Mouse (Mus musculus): ENCODE measurements around the gene Slc10a1.
A peak's percentile ranks its signal among the peaks of the same experiment; 100 is the strongest.

Slc10a1 gene

DNA sequence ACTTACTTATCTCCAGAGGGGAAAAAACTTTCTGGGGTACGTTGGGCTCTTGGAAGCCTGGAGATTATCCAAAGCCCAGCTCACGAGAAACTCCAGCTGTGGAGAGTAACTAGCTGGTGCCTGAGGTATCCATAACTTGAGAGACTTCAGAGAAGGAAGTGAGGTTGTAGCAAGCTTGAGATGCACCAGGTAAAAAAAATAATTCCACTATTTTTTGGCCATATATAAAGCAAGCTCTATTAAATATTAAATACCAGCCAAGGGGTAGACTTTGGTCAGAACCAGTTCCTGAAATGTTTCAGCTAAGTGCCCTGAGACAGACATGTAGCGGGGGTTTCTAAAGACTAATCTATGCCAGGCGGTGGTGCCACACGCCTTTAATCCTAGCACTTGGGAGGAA, at the start of gene Slc10a1:
TSS of gene Slc10a1 (minus strand) at position 101 of the 400 bp plus-strand sequence.
- DNase-seq (ENCODE audit: low read depth, low spot score), result no peak

DNA sequence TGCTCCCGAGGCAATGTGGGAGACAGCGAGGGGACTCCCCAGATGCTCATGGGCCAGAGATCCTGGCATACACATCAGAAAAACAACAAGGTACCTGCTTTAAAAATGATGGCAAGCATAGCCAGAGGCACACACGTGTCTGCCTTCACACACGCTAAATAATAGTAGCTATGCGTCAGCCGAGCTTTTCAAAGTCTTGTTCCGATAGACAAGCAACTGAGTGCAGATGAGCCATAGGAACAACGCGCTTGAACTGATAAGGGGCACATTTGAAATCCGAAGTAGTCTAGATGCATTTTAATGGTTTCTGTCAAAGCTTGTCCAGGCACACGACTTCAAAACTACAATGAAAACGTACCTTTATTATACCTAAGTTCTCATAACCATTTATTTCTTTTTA, 49.1 kb upstream of the Slc10a1 start:
- DNase-seq (ENCODE audit: low read depth, low spot score), result peak; percentile 40

DNA sequence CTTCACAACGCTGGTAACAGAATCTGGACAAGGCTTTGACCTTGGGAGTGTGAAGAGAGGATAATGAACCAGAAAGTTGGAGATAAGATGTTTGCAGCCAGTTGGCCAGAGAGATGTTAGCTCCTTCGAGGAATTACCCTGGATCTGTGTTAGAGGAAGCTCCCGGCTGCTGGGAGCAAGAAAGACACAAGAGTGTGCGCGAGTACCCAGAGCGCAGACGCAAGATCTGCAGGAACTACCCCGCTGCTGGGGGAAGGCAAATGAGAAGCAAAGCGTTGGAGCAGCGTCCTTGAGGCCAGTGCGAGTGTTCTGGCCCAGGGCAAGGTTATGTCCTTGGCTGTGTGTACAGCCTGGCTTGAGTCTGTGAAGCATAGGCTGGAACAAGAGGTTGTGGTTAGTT, 45.0 kb upstream of the Slc10a1 start:
- no peak for DNase-seq (ENCODE audit: low read depth, low spot score)

DNA sequence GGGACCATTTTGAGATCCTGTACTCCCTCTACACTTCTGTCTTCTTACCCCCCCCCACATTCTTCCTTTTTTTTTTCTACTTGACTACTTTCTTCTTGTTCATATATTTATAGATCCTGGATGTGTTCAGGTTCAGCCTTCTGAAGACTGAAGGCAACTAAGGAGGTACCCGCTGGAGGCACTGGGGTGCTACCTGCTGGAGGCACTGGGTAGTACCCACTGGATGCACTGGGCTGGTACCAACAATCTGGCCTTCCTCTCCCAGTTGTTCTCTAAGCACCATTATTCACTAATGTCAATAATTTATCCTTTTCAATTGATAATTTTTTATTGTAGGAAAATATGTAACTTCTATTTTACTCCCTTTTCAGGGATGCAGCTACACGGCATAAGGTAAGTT, 43.5 kb upstream of the Slc10a1 start:
- DNase-seq (ENCODE audit: low read depth, low spot score), result peak; percentile 56

DNA sequence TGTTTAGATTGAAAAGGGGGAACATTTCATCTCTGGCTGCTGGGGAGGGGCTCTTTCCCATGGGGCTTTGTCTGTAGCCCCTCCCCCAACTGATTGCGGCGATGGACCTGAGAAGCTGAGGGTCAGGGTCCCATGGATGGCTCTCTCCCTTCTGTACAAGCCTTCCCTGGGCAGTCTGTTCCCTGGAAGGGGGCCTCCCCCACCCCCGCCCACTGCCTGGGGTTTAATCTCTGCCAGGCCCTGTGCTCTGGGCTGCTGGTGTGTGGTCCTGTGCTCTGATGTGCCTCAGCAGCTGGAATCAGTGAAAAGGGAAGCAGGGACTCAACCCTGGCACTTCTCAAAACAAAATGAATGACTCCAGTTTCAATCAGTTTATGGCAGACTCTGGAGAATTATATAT, 41.3 kb upstream of the Slc10a1 start:
- no peak for DNase-seq (ENCODE audit: low read depth, low spot score)

DNA sequence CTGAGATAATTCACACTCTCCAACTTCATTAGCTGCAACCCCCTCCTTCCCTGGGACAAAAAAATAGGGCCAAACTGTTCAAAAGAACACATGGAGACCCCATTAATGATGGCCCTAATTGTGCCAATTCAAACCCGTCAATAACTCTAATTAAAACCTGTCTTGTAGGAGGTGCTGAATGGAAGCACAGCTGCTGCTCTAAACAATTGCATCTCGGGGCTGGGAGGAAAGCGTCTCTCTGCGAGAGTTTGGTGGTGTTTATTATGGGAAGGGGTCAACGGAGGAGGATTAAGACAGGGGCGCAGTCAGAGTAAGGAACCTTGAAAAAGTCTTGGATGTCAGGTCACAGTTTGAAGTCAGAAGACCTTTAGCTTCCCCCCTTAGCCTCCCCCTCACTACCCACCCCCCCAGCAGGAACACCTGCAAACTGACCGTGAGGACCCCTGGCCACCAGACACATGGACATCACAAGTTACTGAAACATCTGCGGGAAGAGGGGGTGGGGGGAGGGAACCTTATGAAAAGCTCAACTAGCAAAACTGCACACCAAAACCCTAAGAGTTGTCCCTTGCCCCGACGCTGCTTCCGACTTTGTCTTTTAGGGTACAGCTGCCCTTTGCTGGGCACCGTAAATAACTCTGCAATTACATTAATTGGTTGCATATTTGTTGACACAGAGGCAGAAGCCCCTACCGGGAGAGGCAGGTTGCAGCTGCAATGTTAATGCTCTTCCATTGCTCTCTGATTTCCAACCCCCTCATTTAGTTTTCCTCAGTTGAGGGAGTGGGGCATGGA, 34.5 kb upstream of the Slc10a1 start:
- DNase-seq (ENCODE audit: low read depth, low spot score), result no peak

DNA sequence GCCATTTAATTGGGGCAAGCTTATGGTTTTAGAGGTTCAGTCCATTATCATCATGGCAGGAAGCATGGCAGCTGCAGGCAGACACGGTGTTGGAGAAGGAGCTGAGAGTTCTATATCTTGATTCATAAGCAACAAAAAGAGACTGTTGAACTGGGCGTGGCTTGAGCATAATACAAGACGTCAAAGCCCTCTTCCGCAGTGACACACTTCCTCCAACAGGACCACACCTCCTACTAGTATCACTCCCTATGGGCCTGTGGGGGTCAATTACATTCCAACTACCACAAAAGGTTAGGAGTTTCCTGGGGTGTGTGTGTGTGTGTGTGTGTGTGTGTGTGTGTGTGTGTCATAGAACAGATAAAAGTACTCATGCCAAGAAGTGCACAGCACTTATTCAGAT, 32.4 kb upstream of the Slc10a1 start:
- peak; percentile 91 for DNase-seq (ENCODE audit: low read depth, low spot score)

DNA sequence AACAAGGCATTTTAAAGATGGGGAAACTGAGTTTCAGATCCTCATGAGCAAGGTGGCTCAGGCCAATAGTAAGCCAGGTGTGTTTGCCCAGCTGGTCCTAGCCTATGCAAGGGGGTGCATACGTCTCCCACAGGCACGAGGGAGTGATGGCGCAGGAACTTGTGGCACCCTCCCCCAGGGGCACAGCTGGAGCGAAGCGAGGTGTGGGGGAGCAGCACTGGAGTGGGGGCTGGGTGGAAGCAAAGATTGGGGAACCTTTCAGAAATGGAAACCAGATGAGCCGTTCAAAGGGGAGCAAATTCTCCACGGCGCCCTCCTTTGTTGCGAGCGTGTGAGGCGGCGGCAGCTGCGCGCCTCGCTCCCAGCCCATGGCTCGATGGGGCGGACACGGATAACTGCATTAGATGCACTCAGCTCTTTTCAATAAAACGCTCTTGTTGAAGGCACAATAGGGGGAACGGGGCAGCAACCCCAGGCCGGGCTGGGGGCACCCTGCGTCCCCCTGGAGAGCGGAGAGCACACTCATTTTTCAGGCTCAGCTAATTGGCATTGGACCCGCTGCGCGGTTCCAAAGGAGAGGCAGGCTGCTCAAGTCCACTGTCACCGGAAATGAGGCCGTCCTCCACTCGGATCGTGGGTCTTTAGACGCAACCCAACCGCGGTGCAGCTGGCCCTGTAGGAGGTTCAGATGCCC, 30.2 kb upstream of the Slc10a1 start:
- DNase-seq (ENCODE audit: low read depth, low spot score), result peak; percentile 98

DNA sequence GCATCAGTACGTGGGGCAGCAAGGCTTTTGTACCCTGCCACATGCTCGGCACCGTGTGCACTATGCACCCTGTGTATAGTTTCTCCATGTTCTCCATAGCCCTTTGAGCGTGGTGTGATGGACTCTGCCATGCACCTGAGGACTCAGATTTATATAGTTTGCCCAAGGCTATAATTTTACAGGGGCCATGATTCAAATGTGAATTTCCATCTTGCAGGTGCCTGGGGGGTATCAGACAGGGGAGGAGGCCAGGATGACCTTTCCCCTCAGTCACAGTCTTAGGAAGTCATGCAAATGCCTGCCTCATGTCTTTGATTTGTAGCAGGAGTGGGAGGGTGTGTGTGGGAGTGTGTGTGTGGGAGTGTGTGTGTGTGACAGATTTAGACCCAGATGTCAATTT, 29.1 kb upstream of the Slc10a1 start:
- DNase-seq (ENCODE audit: low read depth, low spot score), result peak; percentile 87

DNA sequence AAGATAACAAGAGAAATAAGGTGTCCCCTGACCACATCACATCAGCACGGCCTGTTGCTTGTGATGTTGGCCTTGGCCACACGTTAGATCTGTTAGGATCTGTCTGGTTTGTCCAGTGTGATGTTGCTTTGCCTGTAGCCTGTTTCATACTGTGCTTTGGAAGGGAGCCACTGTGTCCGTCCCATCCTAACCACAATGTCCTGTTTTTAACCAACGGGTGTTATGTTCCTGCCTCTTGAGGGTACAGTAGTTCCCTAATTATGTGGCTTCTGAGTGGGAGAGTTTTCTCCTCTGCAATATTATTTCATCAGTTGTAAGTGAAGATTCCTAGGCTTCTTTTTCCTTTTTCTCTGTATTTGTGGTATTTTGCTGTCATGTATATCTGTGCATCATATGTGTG, 26.8 kb upstream of the Slc10a1 start:
- DNase-seq (ENCODE audit: low read depth, low spot score), result no peak

DNA sequence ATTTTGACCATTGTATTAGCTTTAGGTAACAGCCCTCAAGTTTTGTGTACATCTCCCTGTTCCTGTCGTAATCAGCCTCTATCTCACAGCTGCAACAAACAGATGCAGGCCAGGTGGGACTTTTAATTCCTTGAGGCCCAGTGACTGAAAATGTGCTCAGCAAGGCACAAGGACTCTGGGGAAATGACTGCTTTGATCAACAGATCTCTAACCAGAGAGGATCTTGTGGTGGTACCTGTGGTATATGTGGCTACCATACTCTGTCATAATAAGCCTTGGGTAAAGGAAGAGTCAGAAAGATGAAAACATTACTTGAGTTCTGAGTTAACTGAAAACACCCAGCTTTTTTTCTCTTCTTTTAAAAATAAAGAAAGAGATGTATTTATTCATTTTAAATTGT, 25.3 kb upstream of the Slc10a1 start:
- DNase-seq (ENCODE audit: low read depth, low spot score), result peak; percentile 75

DNA sequence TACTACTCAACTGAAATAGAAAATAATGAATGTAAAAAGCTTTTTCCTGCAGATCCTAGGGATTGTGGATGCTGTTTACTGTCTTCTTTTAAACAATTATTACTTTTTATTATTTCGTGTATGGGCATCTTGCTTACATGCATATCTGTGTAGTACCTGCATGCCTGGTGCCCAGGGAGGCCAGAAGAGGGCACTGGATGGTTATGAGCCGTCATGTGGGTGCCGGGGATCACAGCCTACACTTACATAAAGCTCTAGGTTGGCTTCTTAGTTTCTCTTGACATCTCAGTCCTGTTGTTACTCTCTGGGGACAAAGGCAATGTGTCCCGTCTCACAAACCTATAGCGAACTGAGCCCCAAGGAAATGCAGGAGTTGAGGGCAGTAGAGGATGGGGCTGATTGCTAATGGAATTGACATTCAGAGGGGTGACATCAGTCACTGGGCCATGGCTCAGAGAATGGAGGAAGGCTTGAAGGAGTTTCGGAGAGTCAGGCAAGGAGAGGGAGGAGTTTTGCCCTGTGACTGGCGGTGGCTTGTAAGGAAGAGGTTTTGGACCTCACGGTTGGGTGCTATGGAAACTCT, 24.1 kb upstream of the Slc10a1 start:
- DNase-seq (ENCODE audit: low read depth, low spot score), result peak; percentile 91

DNA sequence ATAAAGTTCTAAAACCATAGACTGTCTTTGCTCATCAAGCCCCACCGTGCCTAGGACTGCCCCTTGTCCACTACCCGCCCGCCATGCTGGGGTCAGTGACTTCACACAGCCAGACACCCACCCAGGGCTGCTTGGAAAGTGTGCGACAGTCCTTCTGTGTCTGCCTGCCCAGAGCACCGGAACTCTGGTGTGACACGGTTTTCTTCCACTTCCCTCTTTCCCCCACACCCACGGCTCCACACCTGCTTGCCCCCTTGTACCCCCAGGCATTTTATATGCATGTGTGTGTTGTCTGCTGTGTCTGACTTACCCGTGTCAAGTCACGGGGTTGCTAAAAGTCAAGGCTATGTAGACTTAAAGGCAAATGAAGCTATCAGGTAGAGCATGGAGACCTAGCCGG, 23.3 kb upstream of the Slc10a1 start:
- DNase-seq (ENCODE audit: low read depth, low spot score), result peak; percentile 90

DNA sequence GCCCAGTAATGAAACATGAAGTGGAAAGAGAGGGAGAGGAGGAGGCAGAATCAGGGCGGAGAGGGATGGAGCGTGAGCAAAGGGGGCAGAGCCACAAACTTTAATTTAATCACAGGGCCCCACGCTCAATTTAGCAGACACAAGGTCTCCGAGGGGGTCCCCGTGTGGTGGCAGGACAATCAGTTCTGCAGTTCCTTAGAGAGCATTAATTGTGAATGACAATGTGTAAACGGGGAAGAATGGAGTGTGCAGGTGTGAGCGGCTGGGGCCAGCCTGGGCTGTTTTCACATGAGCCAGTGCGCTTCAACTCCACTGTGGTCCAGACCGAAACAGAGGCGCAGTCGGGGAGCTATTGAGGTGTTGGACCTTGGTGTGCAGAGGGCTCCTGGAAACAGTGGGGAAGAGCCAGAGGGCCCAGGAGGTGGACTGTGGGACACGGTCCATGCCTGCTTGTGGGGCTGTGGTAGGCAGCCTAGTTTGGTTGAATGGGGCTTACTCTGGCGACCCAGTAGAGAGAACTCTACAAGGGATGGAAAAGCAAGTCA, 22.5 kb upstream of the Slc10a1 start:
- DNase-seq (ENCODE audit: low read depth, low spot score), result peak; percentile 84

DNA sequence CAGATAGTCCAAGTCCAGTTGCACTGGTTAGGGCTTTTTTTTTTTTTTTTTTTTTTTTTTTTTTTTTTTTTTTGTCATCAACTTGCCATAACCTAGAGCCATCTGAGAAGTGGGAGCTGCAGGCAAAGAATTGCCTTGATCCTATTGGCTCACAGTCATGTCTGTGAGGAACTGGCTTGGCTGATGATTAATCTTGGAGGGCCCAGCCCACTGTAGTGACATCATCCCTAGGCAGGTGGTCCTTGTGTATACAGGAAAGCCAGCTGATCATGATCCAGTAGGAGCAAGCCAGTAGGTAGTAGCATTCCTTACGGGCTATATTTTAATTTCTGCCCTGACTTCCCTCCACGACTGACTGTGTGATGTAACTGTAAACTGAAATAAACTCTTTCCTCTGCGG, 19.8 kb upstream of the Slc10a1 start:
- no peak for DNase-seq (ENCODE audit: low read depth, low spot score)

DNA sequence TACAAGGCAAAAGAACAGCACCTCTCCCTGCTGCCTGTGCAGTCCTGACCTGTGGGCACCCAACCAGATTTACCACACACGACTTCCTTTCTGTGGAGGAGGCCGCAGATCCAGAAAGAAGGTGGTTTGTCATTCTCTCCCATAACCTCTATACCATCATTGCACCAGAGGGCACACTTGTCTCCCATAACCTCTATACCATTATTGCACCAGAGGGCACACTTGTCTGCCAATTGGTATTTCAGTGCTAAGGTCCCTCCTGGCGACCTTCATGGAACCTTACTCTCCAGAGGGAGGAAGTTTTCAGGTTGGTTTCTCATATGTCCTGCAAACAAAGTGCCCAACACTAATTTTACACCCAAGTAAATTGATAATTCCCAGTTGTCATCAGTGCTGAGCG, 18.1 kb upstream of the Slc10a1 start:
- no peak for DNase-seq (ENCODE audit: low read depth, low spot score)

DNA sequence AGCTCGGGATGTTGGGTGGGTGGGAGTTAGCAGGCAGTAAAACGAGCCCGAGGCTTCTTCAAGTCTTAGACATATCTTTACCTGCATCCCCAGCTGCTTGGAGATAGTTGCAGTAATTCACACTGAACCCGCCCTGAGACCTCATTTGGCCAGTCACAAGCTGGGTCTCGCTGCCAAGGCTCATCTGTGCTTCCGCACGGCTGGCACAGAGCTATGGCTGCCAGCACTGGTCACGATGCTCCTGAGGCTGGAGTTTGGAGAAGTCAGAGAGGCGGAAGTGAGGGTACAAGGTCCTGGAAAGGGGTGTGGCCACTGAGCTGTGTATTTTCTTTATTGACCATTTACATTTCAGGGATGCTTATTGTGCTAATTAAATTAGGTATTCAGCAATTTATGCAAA, 15.2 kb upstream of the Slc10a1 start:
- DNase-seq (ENCODE audit: low read depth, low spot score), result no peak

DNA sequence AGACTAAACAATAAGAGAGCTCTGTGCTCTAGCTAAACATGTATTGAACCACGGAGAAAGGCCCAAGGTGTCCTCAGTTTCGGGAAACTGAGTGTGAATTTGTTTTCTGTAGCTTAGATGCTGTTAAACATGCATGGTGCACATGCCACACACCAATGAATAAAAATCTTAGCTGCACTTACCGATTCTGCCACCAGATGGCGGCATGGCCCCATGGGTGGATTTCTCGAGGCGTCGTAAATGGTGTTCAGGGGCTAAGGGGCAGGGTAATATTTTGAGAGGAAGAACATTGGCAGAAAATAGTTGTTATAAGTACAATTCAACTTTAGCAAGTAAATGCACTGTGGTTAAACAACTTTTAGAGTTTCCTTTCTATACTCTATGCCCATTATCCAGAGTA, 13.8 kb upstream of the Slc10a1 start:
- peak; percentile 75 for DNase-seq (ENCODE audit: low read depth, low spot score)

DNA sequence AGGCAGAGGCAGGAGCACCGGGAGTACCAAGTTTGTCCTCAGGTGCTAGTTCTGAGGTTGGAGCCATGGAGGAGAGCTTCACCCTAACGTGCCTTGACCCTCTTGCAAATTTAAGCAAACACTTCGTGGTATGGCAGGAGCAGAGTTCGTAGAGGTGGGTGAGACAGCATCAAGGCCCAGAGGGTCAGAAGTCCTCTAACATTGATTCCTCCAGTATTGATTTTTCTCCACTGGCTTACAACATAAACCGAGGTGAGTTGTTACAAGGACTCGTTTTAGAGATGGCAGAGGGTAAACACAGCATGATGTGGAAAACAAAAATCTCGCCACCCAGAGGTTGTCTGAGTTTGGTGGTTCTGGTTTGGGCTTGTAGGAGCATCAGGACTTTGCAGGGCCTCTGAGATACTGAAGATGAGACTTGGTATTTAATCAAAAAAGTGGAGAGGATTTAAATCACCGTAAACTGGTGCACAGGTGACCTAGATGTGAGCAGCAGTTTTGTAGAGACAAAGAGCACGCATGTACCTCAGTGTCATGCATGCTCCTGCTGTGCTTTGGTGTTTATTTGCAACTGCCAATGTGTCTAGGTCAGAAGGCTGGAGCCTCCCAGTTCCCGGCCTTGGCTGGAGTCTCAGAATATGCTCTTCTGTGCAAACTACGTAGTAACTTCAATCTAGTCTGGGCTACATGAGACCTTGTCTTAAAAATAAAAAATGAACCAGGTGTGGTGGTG, 7.6 kb upstream of the Slc10a1 start:
- DNase-seq (ENCODE audit: low read depth, low spot score), result no peak

DNA sequence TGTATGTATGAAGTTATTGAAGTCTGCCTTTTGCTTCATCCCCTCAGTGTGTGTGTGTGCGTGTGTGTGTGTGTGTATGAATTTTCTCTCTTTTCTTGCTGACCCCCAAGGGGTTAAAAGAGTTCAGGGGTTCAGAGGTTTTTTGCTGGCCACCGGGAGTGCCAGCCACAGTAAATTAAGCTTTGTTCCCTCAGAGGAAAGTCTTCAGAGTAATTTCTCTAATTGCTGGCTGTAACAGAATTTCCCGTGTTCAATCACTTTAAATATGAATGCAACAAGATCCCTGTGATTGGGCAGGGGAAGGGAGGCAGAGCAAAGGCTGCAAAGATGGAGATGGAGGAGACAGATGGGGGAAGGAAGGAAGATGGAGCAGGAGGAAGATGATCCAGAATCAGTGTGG, 3.3 kb upstream of the Slc10a1 start:
- no peak for DNase-seq (ENCODE audit: low read depth, low spot score)

DNA sequence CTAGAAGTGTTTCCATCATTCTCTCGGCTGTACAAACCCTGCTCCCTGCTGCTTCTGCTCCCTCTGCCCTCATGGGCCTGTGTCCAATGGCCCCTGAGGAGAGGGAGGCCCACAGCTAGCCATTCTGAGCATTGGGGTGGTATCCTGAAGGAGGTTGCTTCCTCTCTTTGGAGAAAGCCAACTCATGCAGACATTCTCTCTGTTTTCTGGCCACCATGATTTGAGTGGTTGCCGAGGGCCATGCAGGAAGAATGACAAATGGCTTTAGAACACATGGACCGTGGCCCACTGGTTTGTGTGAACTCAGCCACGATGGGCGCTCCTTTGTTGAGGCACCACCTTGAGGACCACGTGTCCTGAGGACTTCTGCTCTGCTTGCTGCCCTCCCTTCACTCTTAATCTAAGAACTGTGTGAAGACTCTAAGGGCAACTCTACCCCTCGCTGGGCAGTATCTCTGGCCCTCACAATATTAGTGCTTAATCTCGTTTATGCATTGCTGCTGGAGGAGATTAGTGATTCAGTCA, 1.7 kb upstream of the Slc10a1 start:
- no peak for DNase-seq (ENCODE audit: low read depth, low spot score)

DNA sequence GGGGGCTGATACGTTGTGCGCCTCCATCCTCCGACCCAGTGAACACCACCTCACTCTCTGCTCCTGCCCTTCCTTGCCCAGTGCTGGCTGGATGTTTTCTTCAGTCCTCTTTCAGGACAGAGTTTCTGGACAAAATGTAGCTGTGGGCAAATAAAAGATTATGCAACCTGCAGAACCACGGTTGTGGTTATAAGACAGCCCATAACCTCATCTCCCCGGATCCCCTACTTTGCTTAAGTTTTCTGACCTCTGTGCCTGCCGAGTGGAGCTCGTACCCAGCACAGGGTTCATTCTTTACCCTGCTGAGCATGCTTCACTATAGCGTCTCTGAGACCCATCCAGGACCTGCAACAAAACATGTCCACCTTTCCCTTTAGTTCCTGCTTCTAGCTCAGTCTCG, 587 bp downstream of the Slc10a1 start:
- no peak for DNase-seq (ENCODE audit: low read depth, low spot score)
